Mouse (Mus musculus): ENCODE measurements around the gene Map2k5. TPM values are rescaled to one million over a fixed set of nuclear protein-coding genes. Genes with fewer than 3 reads are reported as not detected.

Gene Map2k5
- total RNA-seq, 2 experiments from 2014 or later, result 30.4 to 33.6 TPM

DNA sequence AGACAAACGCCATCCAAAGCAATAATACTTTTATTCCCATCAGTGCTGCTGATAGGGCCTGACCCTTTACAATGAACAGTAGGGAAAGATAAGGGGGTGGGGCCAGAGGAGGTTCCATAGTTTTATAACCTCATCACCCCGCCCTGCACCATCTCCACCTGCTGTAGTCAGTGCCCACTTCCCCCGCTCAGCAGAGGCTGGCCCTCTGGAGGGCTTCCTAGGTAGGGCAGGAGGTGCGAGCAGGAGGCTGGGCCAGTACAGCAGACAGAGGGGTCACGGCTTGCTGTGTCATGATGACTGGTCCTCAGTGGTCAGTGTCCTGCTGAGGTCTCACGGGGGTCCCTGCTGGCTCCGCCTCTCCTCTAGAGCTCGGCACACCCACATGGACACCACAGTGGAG, 213.9 kb downstream of the Map2k5 start:
- DNase-seq (ENCODE audit: extremely low spot score in 1 of 2, low spot score in 2 of 2), result no peak
- intact Hi-C loops (cut with DNase I), result no loop called here

DNA sequence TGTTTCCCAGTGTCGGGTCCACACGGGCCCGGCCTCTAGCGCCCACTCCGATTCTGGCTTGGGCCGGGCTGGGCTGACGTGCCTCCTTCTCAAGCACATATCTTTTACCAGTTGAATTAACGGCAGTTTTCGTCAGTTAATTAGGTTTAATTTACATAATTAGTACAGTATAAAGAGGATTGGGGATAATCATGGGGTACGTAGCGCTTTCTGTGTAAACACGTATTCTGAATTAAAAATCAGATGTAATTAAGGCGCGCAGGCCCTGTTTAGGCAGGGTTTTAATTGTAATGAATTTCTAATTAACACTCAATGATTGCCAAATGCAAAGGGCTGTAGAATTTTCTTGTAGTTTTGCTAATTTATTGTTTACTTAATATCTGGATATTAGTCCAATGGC, 225.8 kb downstream of the Map2k5 start:
- intact Hi-C loops (cut with DNase I), result no loop called here
- no peak for DNase-seq (ENCODE audit: extremely low spot score in 1 of 2, low spot score in 2 of 2)

DNA sequence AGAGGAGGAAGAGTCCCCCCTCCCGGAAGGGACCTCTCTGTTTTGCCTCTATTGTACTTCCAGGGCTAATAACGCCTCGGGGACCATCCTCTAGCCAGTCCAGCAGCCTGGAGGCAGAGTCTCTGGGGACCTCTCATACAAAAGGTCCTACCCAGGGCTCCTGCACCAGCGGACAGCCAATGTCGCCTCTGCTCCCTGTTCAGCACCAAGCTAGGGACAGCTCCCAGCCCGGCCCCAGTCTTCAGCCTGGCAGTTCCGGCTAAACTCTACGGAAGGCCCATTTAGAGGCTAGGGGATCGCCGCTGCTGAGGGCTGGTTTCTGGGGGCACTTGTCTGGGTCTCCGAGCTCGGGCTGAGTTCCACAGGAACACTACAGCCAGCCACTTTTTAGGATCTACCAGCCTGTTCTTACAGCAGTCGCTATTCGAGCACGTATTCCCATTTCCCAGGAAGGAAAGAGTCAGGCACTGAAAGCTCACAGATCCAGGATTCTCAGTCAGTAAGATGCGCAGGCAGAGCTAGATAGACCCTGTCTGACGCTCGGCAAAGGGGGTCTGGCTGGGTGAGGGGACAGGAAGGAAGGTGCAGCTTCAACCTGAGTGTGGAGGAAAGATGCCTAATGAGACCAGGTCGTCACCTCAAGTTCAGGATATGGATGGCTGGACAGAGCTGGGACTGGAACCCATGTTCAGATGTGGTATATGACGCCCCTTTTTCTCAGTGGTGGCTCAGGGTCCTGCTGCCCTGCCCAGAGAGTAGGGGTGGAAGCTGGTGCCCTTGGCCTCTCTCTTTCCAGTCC, 226.4 kb downstream of the Map2k5 start:
- DNase-seq (ENCODE audit: extremely low spot score in 1 of 2, low spot score in 2 of 2), result peak in 1 of 2 experiments; percentile 74
- intact Hi-C loops (cut with DNase I), result no loop called here

DNA sequence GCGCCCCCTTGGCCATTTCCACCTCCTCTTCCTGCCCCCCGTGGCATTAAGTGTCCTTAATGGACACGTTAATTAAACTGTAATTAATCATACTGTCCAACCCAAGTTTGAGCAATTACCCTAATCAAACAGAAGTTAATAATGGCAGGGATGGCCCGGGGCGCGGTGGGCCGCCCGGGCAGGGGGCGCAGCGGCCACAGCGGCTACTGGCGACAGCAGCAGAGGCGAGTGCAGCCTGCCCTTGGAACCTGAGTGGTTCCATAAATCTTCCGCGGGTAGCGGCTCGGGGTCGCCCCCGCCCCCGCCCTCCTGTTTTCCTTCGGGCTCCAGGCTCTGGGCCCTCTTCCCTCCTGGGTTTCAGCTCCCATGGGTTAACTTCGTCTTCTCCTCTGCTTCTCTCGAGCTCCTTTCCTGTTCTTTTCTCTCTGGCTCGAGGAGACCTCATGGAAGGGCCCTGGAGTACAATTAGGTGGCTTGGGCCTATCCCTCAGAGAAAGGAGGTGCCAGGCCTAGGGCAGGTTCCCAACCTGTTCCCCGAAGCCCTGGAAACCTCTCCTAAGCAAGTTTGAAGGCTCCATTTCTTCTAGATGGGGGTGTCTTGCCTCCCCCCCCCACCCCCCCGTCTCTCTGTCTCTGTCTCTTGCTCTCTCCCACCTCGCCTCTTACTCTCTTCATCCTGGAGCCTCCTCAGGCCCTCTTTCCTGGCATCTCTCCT, 227.5 kb downstream of the Map2k5 start:
- intact Hi-C loops (cut with DNase I), result no loop called here
- no peak for DNase-seq (ENCODE audit: extremely low spot score in 1 of 2, low spot score in 2 of 2)

DNA sequence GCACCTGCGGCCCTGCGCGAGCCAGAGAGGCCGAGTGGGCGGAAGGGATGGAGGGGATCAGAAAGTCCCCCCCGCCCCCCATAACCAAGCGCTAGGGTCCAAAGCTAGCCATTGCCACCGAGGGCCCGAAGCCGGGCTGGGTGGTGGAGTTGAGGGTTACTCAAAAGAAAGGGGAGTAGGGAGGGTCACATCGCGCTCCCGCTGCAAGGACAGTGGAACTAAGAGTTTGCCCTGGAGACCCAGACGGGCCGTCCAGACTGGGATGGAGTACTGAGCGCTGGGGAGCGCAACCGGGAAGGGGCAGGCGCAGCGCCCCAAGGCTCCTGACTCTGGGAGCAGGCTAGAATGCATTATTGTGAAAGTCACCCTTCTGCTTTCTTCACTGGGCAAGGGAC, 228.3 kb downstream of the Map2k5 start:
- no peak for DNase-seq (ENCODE audit: extremely low spot score in 1 of 2, low spot score in 2 of 2)
- intact Hi-C loops (cut with DNase I), result no loop called here

DNA sequence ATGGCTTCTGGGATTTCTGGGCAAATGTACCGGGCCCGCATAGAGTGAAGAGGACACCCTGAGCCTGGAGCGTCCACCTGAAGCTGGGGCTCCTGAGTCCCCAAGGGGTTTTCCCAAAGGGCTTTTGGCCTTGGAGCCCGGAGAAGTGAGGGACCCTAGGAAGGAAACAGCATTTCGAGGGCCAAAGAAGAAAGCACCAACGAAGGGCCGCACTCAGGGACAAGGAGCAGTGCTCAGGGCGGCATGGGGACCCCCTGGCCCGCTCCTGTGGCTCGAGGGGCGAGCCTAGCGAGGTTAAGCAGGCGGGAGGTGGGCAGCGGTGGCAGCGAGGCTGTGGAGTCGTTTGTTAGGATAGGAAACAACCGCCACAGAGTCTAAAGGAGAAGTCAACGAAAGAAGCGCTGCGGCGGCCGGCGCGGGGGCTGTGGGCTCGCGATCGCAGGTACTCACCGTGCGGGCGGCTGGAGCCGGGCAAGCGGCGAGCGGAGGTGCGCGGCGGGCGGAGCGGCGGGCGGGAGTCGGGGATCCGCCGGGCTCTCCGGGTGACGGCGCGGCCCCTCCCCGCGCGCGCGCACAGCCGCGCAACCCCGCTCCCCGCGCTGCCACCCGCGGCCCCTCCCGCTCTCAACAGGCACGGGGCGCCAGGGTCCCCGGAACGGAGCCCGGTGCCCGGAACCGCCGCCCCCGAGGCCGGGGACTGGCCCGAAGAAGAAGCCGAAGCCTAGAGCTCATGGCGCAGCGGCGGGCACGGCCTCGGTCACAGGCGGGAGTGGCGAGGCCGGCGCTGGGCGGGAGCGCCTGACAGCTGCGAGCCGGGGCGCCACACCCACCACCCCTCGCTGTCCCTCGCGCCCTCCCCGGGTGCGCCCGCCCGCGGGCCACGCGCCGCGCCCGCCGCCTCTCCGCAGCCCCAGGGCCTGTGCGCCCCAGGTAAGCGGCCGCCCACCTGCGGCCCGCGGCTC, 229.0 kb downstream of the Map2k5 start, which contains the start of gene Skor1:
TSS of gene Skor1 (minus strand) at position 552 of the 962 bp plus-strand sequence.
- no peak for DNase-seq (ENCODE audit: extremely low spot score in 1 of 2, low spot score in 2 of 2)
- intact Hi-C loops (cut with DNase I), result no loop called here

DNA sequence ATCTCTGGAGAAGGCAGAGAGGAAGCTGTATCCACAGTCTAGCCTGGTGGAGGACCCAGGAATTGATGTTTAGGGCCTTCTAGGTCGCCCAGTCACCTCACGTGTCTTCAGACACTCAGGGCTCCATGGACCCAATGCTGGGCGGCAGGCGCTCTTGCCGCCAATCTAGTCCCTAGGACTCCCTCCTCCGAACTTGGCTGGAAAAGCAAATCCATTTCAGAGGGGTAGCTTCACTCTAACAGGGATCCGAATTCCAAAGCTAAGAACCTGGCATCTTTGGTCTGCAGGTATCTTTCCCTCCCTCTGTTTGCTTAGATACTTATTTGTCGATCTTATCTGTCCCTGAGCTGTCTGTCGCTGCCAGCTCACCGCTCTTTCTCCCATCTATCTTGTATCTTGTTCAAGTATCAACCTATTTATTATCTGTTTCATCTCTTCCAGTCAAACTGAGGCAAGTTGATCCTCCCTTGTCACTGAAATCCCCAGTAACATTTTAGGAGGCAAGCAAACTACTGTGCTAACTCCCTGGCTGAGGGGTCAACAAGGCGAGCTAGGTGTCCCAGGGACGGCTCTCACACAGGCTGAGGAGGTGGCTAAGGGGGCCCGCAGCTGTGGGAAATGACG, 229.8 kb downstream of the Map2k5 start:
- intact Hi-C loops (cut with DNase I), result no loop called here
- no peak for DNase-seq (ENCODE audit: extremely low spot score in 1 of 2, low spot score in 2 of 2)

DNA sequence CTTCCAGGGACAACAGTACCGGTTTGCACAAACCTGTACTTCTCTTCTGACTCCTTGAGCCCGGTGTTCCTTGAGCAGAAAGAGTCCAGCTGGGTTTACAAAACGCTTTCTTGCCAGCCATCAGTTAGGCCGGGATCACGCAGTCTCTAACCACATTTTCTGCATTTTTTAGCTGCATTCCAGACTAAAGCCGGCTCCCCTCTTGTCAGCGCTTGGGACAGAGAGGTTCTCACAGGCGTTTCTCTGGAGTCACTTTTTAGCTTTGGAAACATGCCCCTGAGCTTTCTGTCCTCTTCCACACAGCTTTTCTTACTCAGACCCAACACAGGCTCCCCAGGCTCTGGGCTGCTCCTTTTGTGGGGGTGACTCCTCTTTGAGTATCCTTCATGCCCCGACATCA, 230.4 kb downstream of the Map2k5 start:
- DNase-seq (ENCODE audit: extremely low spot score in 1 of 2, low spot score in 2 of 2), result no peak
- intact Hi-C loops (cut with DNase I), result no loop called here

DNA sequence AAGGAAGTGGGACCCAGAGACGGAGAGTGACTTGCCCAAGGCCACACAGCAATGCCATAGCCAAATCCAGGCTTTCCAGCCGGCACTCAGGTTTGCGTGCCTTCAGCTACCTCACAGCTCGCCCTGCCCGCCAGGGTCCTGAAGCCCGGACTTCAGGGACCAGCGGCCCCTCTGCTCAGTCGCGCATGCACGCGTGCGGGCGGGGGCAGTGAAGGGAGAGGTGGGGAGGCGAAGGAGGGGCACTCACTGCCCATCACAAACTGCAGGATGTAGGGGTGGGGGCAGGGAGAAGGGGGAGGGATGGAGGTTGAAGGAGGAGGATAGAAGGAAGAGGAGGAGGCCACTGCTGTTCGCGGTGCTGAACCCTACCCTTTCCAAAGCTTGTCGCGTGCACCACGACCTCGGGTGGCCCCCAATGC, 230.8 kb downstream of the Map2k5 start:
- intact Hi-C loops (cut with DNase I), result no loop called here
- no peak for DNase-seq (ENCODE audit: extremely low spot score in 1 of 2, low spot score in 2 of 2)

DNA sequence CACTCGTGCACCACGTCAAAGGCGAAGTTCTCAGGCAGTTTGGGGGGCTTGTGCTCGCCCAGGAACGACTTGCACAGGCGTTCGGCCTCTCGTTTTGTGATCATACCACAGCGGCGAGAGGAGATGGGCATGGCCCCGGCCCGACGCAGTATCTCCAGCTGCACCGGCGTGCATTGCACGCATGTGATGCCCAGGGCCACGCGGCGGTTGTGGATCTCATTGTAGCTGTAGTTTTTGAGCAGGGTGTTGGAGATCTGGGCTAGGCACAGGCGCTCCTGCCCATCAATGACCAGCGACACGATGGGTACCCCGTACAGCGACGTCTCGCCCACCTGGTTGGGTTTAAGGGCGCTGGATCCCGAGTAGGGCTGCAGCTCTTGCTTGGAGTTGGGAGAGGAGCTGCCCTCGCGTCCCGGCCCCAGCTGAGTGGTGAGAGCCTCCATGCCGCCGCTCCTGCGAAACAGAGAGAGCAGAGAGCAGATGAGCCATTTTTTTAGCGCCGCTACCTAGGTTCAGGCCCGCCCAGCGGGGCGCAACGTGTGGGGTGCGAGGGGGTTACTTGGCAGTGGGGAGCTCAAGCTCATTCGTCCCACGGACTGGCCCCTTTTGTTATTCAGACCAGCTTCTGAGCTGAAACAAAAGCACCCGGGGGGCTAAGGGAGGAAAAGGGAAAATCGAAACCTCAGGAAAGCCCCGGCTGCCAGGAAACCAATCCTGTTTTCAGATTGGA, 231.4 kb downstream of the Map2k5 start:
- intact Hi-C loops (cut with DNase I), result no loop called here

DNA sequence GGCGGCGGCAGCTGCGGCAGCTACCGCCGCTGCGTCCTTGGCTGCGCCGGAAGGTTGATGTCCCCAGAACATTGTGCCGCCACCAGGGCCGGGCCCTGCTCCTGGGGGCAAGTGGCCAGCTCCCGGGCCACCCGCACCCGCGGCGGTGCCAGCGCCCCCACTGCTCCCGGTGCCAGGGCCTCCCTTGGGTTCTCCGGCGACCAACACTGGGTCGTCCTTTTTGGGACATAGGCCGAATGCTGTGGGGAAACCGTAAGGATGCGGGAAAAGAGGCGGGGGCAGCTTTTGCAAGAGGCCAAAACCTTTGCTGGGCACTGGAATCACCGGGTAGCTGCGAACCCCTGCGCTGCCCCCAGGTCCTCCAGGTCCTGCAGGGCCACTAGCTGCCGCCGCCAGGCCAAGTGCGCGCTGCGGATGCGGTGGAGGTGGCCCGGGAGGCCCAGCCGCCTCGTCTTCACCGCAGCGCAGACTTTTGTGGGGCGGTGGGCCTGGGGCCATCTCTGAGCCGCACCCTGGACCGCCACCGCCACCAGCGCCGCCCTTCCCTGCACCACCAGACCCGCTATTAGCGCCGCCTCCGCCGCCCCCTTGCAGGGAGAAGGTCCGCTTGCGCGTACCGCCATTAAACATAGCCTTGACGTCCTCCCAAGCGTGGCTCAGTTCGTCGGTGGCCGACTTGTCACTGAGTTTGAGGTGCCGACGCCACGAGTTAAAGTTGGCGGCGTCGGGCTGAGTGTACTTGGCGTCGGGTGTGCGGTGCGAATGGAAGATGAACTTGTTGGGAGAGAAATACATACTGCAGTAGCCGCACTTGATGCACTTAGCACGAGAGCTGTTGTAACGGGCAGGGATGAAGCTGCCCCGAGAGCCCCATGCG, 232.2 kb downstream of the Map2k5 start:
- no peak for DNase-seq (ENCODE audit: extremely low spot score in 1 of 2, low spot score in 2 of 2)
- intact Hi-C loops (cut with DNase I), result no loop called here

More for the DNA sequence above, 231.4 kb downstream of the Map2k5 start:
- no peak for DNase-seq (ENCODE audit: extremely low spot score in 1 of 2, low spot score in 2 of 2)

DNA sequence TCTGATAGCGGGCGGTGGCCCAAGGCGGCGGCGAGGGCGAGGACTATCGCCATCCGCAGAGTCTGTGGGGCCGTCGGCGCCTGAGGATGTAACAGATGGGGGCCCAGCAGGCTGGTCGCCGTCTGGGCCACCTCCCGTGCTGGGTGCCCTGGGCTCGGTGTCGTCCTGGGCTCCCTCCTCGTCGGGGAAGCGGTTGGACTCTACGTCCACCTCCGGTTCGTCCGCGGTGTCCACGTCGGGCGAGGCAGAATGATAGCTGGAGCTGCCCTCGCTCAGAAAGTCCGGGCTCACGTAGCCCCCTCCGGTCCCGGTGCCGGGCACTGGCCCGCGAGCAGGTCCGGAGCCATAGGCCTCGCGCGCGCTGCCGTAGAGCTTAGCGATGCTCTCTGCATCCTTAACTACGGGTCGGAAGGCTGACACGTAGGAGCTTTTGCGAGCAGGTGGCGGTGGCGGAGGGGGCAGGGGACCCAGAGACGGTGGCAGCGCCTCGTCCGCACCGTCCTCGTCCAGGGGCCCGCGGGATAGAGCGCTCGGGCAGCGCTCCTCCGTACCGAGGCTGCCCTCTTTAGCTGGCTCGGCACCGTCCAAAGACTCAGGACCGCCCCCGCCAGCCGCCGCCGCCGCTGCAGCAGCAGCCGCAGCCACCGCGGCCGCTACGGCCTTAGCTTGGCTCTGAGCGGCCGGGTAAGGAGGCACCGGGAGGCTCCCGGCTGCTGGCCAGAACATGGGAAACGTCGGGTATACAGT, 233.0 kb downstream of the Map2k5 start:
- DNase-seq (ENCODE audit: extremely low spot score in 1 of 2, low spot score in 2 of 2), result no peak
- intact Hi-C loops (cut with DNase I), result no loop called here

DNA sequence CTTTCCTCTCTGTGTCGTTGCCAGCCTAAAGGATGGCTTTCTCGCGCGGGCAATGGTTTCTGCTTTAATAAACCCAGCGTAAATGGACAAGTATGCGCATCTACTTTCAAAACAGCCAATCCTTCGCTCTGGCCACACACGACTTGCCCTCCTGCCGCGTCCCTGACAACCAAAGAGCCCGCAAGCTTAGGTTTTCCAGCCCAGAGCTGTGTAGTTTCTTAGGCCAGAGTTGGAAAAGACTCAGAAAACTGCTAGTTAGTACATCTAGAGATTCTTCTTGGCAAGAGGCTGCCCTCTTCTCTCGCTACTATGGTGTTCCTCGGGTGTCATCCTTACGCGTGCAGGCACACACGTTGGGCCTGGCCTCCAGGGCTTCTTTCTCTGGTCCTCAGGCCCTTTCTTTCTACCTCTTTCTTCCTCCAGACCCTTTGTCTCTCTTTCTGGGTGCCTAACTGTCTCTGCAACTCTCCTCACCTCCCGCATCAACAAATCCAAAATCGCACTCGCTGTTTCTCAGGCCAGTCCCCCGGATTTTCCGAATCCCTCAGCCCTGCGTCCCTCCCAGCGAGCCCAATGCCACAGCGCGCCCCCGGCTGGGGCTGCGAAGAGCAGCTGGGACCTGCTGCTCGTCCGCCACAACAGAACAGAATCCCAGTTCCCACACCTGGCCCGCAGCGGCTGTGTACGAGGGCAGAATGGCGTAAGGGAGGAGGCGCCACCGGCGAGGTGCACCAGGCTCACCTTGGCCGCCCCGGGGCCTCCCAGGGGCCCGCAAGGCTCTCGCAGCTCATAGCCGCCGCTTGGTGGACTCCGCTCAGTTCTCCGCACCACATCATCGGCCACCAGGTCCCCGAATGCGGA, 233.8 kb downstream of the Map2k5 start:
- intact Hi-C loops (cut with DNase I), result no loop called here
- no peak for DNase-seq (ENCODE audit: extremely low spot score in 1 of 2, low spot score in 2 of 2)

DNA sequence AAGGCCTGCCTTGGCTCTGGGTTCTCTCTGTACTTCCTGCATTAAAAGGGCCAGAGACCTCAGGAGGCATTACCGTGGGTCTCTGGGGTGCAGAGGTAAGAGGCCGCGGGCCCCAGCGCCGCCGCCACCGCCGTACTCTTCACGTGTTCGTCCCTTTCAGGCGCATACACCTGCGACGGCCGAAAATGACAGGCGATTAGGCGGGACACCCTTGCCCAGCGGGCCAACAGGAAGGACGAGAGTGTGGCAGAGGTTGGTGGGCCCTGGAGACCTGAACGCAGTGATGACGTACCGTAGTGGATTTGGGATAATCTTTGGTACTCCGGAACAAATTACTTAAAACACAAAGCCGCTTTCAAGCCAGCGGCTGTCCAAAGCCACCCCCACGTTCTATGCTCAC, 234.5 kb downstream of the Map2k5 start:
- no peak for DNase-seq (ENCODE audit: extremely low spot score in 1 of 2, low spot score in 2 of 2)
- intact Hi-C loops (cut with DNase I), result no loop called here

DNA sequence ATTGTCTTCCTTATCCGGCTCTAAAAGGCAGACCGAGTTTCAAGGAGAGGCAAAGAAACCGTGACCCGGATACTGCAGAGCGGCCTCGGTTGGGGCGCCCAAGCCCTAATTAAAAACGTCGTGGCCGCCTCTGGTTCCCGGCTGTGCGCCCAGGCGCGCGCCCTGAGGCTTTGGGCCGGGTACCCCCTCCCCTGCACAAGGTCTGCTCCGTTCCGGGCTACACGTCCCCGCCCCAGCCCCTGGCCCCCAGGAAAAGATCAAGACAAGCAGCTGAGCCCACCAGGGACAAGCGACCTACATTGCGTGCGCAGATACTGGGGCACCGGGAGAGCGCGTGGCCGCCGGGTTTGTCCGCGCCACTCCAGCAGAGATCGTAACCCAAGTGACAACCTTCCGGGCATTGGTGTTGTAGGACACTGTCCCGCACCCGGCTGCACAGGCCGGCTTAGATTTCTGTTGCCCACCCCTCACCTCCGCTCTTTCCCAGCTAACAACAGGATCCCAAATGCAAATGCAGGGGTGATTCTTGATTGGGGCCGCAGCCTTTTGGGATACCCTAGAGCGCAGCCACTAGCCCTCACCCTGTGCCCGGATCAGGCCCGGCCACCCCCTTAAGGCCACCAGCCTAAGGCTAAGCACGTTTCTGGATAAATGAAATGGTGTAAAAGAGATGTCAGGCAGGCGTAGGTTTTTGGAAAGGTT, 235.2 kb downstream of the Map2k5 start:
- intact Hi-C loops (cut with DNase I), result no loop called here
- no peak for DNase-seq (ENCODE audit: extremely low spot score in 1 of 2, low spot score in 2 of 2)
